Mouse (Mus musculus): Measurements from ENCODE around the gene Ltk. TPM values are rescaled to one million over a fixed set of nuclear protein-coding genes. Genes with fewer than 3 reads are reported as not detected.
A peak's percentile ranks its signal among the peaks of the same experiment; 100 is the strongest.

The Ltk gene
- polyA plus RNA-seq, 1 experiment from 2014 or later: 0.23 TPM

- Histone ChIP-seq H3K4me2 (ENCODE audit: low read length) (no peak overlapping the region), H3K27ac (replicated peaks in 1 of 2; ENCODE audit: control insufficient read depth in 1 of 2, insufficient read depth in 1 of 2, low read depth in 2 of 2, low read length in 2 of 2) (no peak overlapping the region), H3K4me3 (ENCODE audit: control insufficient read depth in 1 of 2, insufficient read depth in 1 of 2, low read depth in 1 of 2, low read length in 2 of 2) (no peak overlapping the region), H3K27me3 (ENCODE audit: control insufficient read depth, insufficient read depth, low read length) (no peaks in the 10 kb centered on the region), H3K4me1 (ENCODE audit: control insufficient read depth in 2 of 2, insufficient read depth in 2 of 2, low read length in 2 of 2) (peaks cover 32 to 38% of the 10 kb centered on the region in 2 experiments), H3K36me3 (ENCODE audit: control insufficient read depth, insufficient read depth, low read length) (0 out of 2 replicates have a peak, but pooled peaks cover 4% of the 10 kb centered on the region), H3K9me3 (ENCODE audit: control insufficient read depth, low read length) (no peaks in the 10 kb centered on the region), H3K9ac (ENCODE audit: low read length) (0 out of 2 replicates have a peak overlapping the region, but pooled peaks have one; percentile 1)
- ATAC-seq (ENCODE audit: insufficient number of reproducible peaks, insufficient read depth, low FRiP score, low read depth): no peak
- 60% methylated on average over 10 of the region's 10 CpGs for WGBS
These were observed 42.8 kb upstream of the Ltk start for GRCm38 (mm10) chr2:119802767-119803617.

- no peaks in the 10 kb centered on the region for H3K9me3 ChIP-seq (ENCODE audit: control insufficient read depth, low read length)
- no peak overlapping the region for H3K27ac ChIP-seq (replicated peaks in 1 of 2; ENCODE audit: control insufficient read depth in 1 of 2, insufficient read depth in 1 of 2, low read depth in 2 of 2, low read length in 2 of 2)
- peak overlapping the region; percentile 99 for H3K4me2 ChIP-seq (ENCODE audit: low read length)
- no peak for ATAC-seq (ENCODE audit: insufficient number of reproducible peaks, insufficient read depth, low FRiP score, low read depth)
- H3K27me3 ChIP-seq (ENCODE audit: control insufficient read depth, insufficient read depth, low read length): peaks cover 7% of the 10 kb centered on the region
- peaks cover 34 to 46% of the 10 kb centered on the region in 2 experiments for H3K4me1 ChIP-seq (ENCODE audit: control insufficient read depth in 2 of 2, insufficient read depth in 2 of 2, low read length in 2 of 2)
- H3K9ac ChIP-seq (ENCODE audit: low read length): no peak overlapping the region
- 0 out of 2 replicates have a peak, but pooled peaks cover 4% of the 10 kb centered on the region for H3K36me3 ChIP-seq (ENCODE audit: control insufficient read depth, insufficient read depth, low read length)
- H3K4me3 ChIP-seq (ENCODE audit: control insufficient read depth in 1 of 2, insufficient read depth in 1 of 2, low read depth in 1 of 2, low read length in 2 of 2): peak overlapping the region in 1 of 2 experiments; percentile 68; a peak in 1 of 4 replicates
- 56% methylated on average over 15 of the region's 15 CpGs for WGBS
These were observed 40.9 kb upstream of the Ltk start for GRCm38 (mm10) chr2:119800876-119801846.

GRCm38 (mm10) chr2:119799961-119800550 lies 39.8 kb upstream of the Ltk start:
- Histone ChIP-seq H3K4me2 (ENCODE audit: low read length) (peak overlapping the region; percentile 99), H3K9me3 (ENCODE audit: control insufficient read depth, low read length) (no peaks in the 10 kb centered on the region), H3K27me3 (ENCODE audit: control insufficient read depth, insufficient read depth, low read length) (peaks cover 7% of the 10 kb centered on the region), H3K36me3 (ENCODE audit: control insufficient read depth, insufficient read depth, low read length) (no peaks in the 10 kb centered on the region), H3K4me3 (ENCODE audit: control insufficient read depth in 1 of 2, insufficient read depth in 1 of 2, low read depth in 1 of 2, low read length in 2 of 2) (peak overlapping the region; percentile 68 to 75), H3K27ac (replicated peaks in 1 of 2; ENCODE audit: control insufficient read depth in 1 of 2, insufficient read depth in 1 of 2, low read depth in 2 of 2, low read length in 2 of 2) (no peak overlapping the region), H3K4me1 (ENCODE audit: control insufficient read depth in 2 of 2, insufficient read depth in 2 of 2, low read length in 2 of 2) (peaks cover 29 to 42% of the 10 kb centered on the region in 2 experiments), H3K9ac (ENCODE audit: low read length) (peak overlapping the region; percentile 79)
- ATAC-seq (ENCODE audit: insufficient number of reproducible peaks, insufficient read depth, low FRiP score, low read depth): no peak
- WGBS: 1% methylated on average over 16 of the region's 27 CpGs

DNA sequence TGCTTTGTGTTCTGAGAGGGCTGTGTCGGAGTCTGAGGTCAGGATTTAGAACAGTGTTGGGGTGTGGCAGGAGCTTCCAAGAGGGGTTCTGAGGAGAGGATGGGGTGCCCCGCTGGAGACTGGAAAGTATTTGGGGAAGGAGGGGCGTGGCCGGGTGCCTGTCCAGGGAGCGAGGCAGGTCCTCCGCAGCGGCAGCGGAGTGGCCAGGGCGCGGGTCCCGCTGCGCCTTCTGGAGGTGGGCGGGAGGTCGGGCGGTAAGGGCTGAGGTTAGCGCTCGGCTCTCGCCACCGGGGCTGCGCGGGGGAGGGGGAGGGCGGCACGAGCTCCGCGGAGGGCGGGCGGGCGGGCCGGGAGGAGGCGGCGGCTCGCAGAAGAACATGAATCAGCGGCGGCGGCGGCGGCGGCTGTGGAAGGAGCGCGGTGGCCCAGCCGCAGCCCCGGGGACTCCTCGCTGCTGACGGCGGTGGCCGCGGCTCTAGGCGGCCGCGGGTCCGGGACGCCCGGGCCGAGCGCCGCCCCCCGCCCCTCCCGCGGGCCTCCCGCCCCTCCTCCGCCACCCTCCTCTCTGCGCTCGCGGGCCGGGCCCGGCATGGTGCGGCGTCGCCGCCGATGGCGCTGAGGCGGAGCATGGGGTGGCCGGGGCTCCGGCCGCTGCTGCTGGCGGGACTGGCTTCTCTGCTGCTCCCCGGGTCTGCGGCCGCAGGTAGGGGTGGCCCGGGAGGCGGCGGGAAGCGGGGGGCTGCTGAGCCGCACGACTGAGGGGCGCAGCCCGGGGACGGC lies 39.1 kb upstream of the Ltk start:
- peaks cover 7% of the 10 kb centered on the region for H3K27me3 ChIP-seq (ENCODE audit: control insufficient read depth, insufficient read depth, low read length)
- WGBS: under 1% methylated on average over 41 of the region's 89 CpGs

GRCm38 (mm10) chr2:119798246-119798927 lies 38.2 kb upstream of the Ltk start:
- 12% methylated on average over 13 of the region's 13 CpGs for WGBS
- no peaks in the 10 kb centered on the region for H3K9me3 ChIP-seq (ENCODE audit: control insufficient read depth, low read length)
- H3K27ac ChIP-seq (replicated peaks in 1 of 2; ENCODE audit: control insufficient read depth in 1 of 2, insufficient read depth in 1 of 2, low read depth in 2 of 2, low read length in 2 of 2): peak overlapping the region in 1 of 2 experiments; percentile 35; a peak in 2 of 4 replicates
- no peaks in the 10 kb centered on the region for H3K36me3 ChIP-seq (ENCODE audit: control insufficient read depth, insufficient read depth, low read length)
- H3K4me1 ChIP-seq (ENCODE audit: control insufficient read depth in 2 of 2, insufficient read depth in 2 of 2, low read length in 2 of 2): peaks cover 22 to 35% of the 10 kb centered on the region in 2 experiments
- H3K4me3 ChIP-seq (ENCODE audit: control insufficient read depth in 1 of 2, insufficient read depth in 1 of 2, low read depth in 1 of 2, low read length in 2 of 2): peak overlapping the region in 1 of 2 experiments; percentile 68; a peak in 1 of 4 replicates
- peaks cover 7% of the 10 kb centered on the region for H3K27me3 ChIP-seq (ENCODE audit: control insufficient read depth, insufficient read depth, low read length)
- peak overlapping the region; percentile 99 for H3K4me2 ChIP-seq (ENCODE audit: low read length)
- H3K9ac ChIP-seq (ENCODE audit: low read length): no peak overlapping the region
- no peak for ATAC-seq (ENCODE audit: insufficient number of reproducible peaks, insufficient read depth, low FRiP score, low read depth)

More for the DNA sequence above, 39.1 kb upstream of the Ltk start:
- Histone ChIP-seq H3K4me2 (ENCODE audit: low read length) (peak overlapping the region; percentile 99), H3K9me3 (ENCODE audit: control insufficient read depth, low read length) (no peaks in the 10 kb centered on the region), H3K4me1 (ENCODE audit: control insufficient read depth in 2 of 2, insufficient read depth in 2 of 2, low read length in 2 of 2) (peaks cover 23 to 37% of the 10 kb centered on the region in 2 experiments), H3K4me3 (ENCODE audit: control insufficient read depth in 1 of 2, insufficient read depth in 1 of 2, low read depth in 1 of 2, low read length in 2 of 2) (peak overlapping the region; percentile 68 to 75), H3K27ac (replicated peaks in 1 of 2; ENCODE audit: control insufficient read depth in 1 of 2, insufficient read depth in 1 of 2, low read depth in 2 of 2, low read length in 2 of 2) (no peak overlapping the region), H3K36me3 (ENCODE audit: control insufficient read depth, insufficient read depth, low read length) (no peaks in the 10 kb centered on the region), H3K9ac (ENCODE audit: low read length) (peak overlapping the region; percentile 79)
- ATAC-seq (ENCODE audit: insufficient number of reproducible peaks, insufficient read depth, low FRiP score, low read depth): peak; percentile 60

GRCm38 (mm10) chr2:119797279-119797783 lies 37.1 kb upstream of the Ltk start, which contains the start of gene Tyro3:
Gene Tyro3, plus strand, starts transcription at chr2:119797733.
- H3K4me3 ChIP-seq (ENCODE audit: control insufficient read depth in 1 of 2, insufficient read depth in 1 of 2, low read depth in 1 of 2, low read length in 2 of 2): no peak within 1 kb of the TSS
- peak within 1 kb of the TSS; percentile 99 for H3K4me2 ChIP-seq (ENCODE audit: low read length)
- H3K9me3 ChIP-seq (ENCODE audit: control insufficient read depth, low read length): no peaks in the 10 kb centered on the region
- H3K4me1 ChIP-seq (ENCODE audit: control insufficient read depth in 2 of 2, insufficient read depth in 2 of 2, low read length in 2 of 2): peaks cover 15 to 24% of the 10 kb centered on the region in 2 experiments
- peak within 1 kb of the TSS; percentile 9 to 35; a peak in 2 of 4 replicates for H3K27ac ChIP-seq (replicated peaks in 1 of 2; ENCODE audit: control insufficient read depth in 1 of 2, insufficient read depth in 1 of 2, low read depth in 2 of 2, low read length in 2 of 2)
- H3K9ac ChIP-seq (ENCODE audit: low read length): no peak within 1 kb of the TSS
- H3K27me3 ChIP-seq (ENCODE audit: control insufficient read depth, insufficient read depth, low read length): peaks cover 7% of the 10 kb centered on the region
- no peak for ATAC-seq (ENCODE audit: insufficient number of reproducible peaks, insufficient read depth, low FRiP score, low read depth)
- WGBS: 43% methylated on average over 5 of the region's 5 CpGs
- H3K36me3 ChIP-seq (ENCODE audit: control insufficient read depth, insufficient read depth, low read length): no peaks in the 10 kb centered on the region

Data from heart, embryonic 14.5 days (tissue).